Mouse (Mus musculus) C2C12 (cell line): ENCODE measurements at regions not wholly inside any gene's neighbourhood (a gene's known extent, or its start where the extent isn't known, plus 50 kb on each side); places are given as distances from the start of the nearest gene placed in this dataset.

ENCODE experiments used
- H3K27me3 ChIP-seq: one replicate; pipeline ENCODE4 v1.6.1; 2011; ENCODE audit not compliant: control insufficient read depth, insufficient read depth, insufficient read length
- H3K36me3 ChIP-seq: one replicate; pipeline ENCODE4 v1.6.1; 2011; ENCODE audit not compliant: control insufficient read depth, insufficient read depth
- H3K4me3 ChIP-seq: one replicate; pipeline ENCODE4 v1.5.1; 2011; ENCODE audit warnings: mild to moderate bottlenecking, control low read depth; ENCODE audit not compliant: poor library complexity, insufficient read depth, severe bottlenecking
- H3K79me2 ChIP-seq: one replicate; pipeline ENCODE4 v1.6.1; 2011; ENCODE audit not compliant: control insufficient read depth, insufficient read depth
- H3K79me3 ChIP-seq: one replicate; pipeline ENCODE4 v1.6.1; 2011; ENCODE audit warnings: low read depth, control low read depth
- H3ac ChIP-seq: one replicate; pipeline ENCODE3; 2011; ENCODE audit warnings: low read depth; ENCODE audit not compliant: control insufficient read depth, insufficient read length
- CEBPB ChIP-seq: IDR thresholded peaks from one replicate; pipeline ENCODE4 v1.6.1; 2011; ENCODE audit warnings: low read depth, mild to moderate bottlenecking, control low read depth, moderate library complexity
- CTCF ChIP-seq: IDR thresholded peaks from one replicate; pipeline ENCODE4 v1.5.1; 2011; ENCODE audit not compliant: control insufficient read depth, insufficient read depth, insufficient read length
- FOSL1 ChIP-seq: IDR thresholded peaks from one replicate; pipeline ENCODE4 v1.8.0; 2011; ENCODE audit warnings: mild to moderate bottlenecking, low read length; ENCODE audit not compliant: poor library complexity, insufficient read depth, severe bottlenecking
- MAX ChIP-seq: IDR thresholded peaks from one replicate; pipeline ENCODE4 v1.6.1; 2011; ENCODE audit warnings: mild to moderate bottlenecking, control low read depth
- MYOD1 ChIP-seq: IDR thresholded peaks from one replicate; pipeline ENCODE4 v1.6.1; 2011; ENCODE audit warnings: low read depth; ENCODE audit not compliant: control insufficient read depth, insufficient read length
- MYOG ChIP-seq: IDR thresholded peaks from one replicate; pipeline ENCODE4 v1.6.1; 2011; ENCODE audit not compliant: control insufficient read depth, insufficient read length; ENCODE audit errors: extremely low read depth
- USF1 ChIP-seq: IDR thresholded peaks from one replicate; pipeline ENCODE4 v1.6.1; 2011; ENCODE audit warnings: low read depth, mild to moderate bottlenecking, control low read depth, moderate library complexity

DNA sequence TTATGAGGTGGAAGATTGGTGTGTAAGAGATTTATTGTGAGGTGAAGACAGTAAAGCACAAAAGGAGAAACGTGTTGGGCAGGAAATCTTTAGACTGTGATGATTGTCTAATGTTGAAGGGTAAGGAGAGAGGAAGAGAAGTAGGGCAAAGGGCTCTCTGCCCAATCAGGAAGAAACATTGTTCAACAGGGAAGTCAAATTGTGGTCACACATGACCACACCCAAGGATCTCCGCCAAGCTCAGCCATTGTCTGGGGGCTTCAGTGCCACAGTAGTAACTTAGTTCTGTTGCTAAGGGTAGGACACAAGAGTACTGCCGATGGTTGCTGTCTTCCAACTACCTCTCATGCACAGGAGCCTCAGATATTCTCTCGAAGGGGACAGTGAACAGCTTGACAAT lies 127.0 kb upstream of the Cdc42ep3 start:
- H3K27me3 ChIP-seq = no peaks in the 10 kb centered on the region
- TF ChIP-seq MAX = no peak

DNA sequence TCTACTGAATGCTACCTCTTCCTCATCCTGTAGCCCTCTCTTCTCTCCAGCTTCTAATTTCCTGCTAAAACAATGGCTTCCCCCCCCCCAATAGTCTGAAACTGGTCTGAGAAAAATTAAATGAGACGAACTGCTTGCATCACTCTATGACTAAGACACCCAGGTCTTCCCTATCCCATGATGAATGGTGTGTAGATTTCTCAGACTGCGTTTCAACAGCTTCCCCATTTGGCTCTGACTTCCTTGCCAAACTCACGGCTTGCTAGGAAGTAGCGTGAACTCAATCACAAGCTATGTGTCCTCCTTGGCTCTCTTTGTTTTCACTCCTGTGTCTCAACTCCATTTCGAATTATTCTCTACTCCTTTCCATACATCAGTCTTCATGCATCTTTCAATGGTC lies 126.4 kb upstream of the Rmdn2 start:
- Histone ChIP-seq H3K27me3 (no peaks in the 10 kb centered on the region), H3K79me3 (no peaks in the 10 kb centered on the region), H3K4me3 (no peak overlapping the region), H3ac (no peak overlapping the region), H3K79me2 (no peaks in the 10 kb centered on the region), H3K36me3 (no peaks in the 10 kb centered on the region)
- TF ChIP-seq USF1 (no peak), CEBPB (no peak), MYOD1 (no peak), FOSL1 (no peak), MYOG (no peak), CTCF (no peak), MAX (no peak)

More for the DNA sequence above, 127.0 kb upstream of the Cdc42ep3 start:
- no peak overlapping the region for H3K4me3 ChIP-seq
- no peaks in the 10 kb centered on the region for H3K79me2 ChIP-seq
- no peaks in the 10 kb centered on the region for H3K79me3 ChIP-seq
- H3K36me3 ChIP-seq = no peaks in the 10 kb centered on the region
- no peak overlapping the region for H3ac ChIP-seq

DNA sequence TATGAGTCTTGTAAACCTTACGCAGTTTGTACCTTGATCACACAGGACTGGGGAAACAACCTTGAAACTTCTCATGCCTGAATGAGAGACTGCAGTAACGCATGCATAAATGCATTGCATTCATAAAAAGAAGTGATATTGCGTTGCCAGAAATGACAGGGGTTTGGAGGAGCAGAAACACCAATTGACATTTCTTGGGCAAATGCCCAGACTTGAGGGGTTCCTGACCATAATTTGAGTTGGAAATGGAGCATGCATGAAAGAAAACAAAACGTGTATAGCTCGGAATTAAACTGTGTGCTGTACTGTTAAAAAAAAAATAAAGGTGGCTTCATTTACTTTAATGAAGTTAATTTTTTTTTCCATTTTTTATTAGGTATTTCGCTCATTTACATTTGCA lies 122.4 kb upstream of the Rmdn2 start:
- no peak overlapping the region for H3ac ChIP-seq
- H3K36me3 ChIP-seq = no peaks in the 10 kb centered on the region
- no peaks in the 10 kb centered on the region for H3K79me3 ChIP-seq
- H3K4me3 ChIP-seq = no peak overlapping the region
- TF ChIP-seq FOSL1 = no peak
- TF ChIP-seq USF1 = no peak
- no peak for TF ChIP-seq CTCF
- no peak for TF ChIP-seq CEBPB
- TF ChIP-seq MYOD1 = no peak
- TF ChIP-seq MYOG = no peak
- TF ChIP-seq MAX = no peak
- H3K27me3 ChIP-seq = no peaks in the 10 kb centered on the region
- H3K79me2 ChIP-seq = no peaks in the 10 kb centered on the region

DNA sequence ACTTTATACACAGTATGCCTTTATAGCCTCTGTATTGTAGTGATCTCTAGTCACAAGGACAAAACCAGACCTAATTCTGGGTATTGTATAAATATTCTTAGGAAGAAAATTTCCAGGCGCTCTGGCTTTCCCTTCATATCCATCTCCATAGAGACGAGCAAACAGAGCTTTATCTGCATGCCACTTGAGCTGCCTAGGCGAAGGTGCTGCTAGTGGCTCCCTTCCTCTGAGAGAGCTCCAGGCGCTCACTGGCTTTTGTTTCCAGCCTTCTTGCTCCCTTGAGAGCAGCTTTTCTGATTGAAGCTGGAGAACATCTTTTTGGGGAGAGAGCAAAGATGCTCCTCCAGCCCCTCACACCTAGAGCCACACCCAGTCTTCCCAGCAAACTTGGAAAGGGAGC lies 114.0 kb upstream of the Rmdn2 start:
- no peak overlapping the region for H3ac ChIP-seq
- H3K27me3 ChIP-seq = no peaks in the 10 kb centered on the region
- H3K79me2 ChIP-seq = no peaks in the 10 kb centered on the region
- H3K79me3 ChIP-seq = no peaks in the 10 kb centered on the region
- no peak overlapping the region for H3K4me3 ChIP-seq
- no peak for TF ChIP-seq CEBPB
- no peak for TF ChIP-seq FOSL1
- no peaks in the 10 kb centered on the region for H3K36me3 ChIP-seq

DNA sequence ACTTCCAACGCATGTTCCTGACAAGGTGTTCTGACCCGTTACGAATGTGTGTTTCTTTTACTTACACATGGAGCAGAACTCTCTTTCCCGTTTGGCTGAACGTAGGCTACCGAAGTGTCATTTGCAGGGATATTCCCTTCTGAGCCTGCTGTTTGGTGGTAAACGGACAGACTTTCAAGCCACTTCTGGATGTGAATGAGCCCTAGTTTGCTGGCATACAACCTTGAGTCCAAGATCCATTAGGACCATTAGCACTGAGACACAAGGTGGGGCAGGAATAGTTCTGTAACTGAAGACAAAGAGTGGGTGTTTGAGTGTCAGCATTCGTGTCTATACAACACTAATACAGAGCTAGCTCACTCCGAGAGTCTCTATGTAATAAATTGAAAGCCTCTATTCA lies 113.3 kb upstream of the Rmdn2 start:
- no peaks in the 10 kb centered on the region for H3K27me3 ChIP-seq
- TF ChIP-seq CTCF (no peak), FOSL1 (no peak), MYOD1 (no peak), MAX (no peak), USF1 (no peak), CEBPB (no peak), MYOG (no peak)

DNA sequence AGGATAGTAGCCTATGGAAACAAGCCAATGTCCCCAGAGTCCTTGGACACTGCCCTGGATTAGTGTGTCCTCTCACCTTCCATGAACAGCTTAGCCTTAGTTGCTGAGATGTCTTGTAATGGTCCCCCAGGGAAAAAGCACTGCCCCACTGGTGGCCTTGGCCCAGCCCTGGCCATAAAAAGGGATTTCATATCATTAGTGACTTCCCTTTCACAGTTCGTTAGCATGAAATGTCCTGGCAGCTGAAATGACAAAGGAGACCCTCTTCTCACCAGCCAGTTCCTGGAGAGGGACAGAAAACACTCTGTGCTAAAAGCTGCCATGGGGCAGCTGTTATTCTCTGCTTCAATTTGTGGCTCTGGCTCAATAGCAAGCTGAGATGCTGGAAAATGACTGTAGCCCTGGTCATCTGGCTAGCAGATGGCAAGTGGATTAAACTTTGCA lies 110.6 kb upstream of the Rmdn2 start:
- TF ChIP-seq USF1 (no peak), MYOD1 (peak; percentile 61)
- H3K79me2 ChIP-seq = no peaks in the 10 kb centered on the region

More for the DNA sequence above, 113.3 kb upstream of the Rmdn2 start:
- Histone ChIP-seq H3K79me2 (no peaks in the 10 kb centered on the region), H3K36me3 (no peaks in the 10 kb centered on the region), H3K79me3 (no peaks in the 10 kb centered on the region), H3K4me3 (no peak overlapping the region), H3ac (no peak overlapping the region)

More for the DNA sequence above, 110.6 kb upstream of the Rmdn2 start:
- no peak overlapping the region for H3ac ChIP-seq
- H3K36me3 ChIP-seq = no peaks in the 10 kb centered on the region
- no peaks in the 10 kb centered on the region for H3K79me3 ChIP-seq
- no peaks in the 10 kb centered on the region for H3K27me3 ChIP-seq
- no peak overlapping the region for H3K4me3 ChIP-seq
